Mouse (Mus musculus) stomach, adult 2 months (tissue): ENCODE data around the gene Palb2. TPM values are rescaled to one million over a fixed set of nuclear protein-coding genes. Genes with fewer than 3 reads are reported as not detected.

Source experiments
- polyA plus RNA-seq: library from polyadenylated mRNA; depleted of rRNA; stranded (reverse); fragments of >200 nt; gene quantifications from 2 replicates; pipeline ENCODE4 v1.2.3, GENCODE M21; 2012; rRNA removed

The Palb2 gene
- 0.38 and 0.88 TPM in 2 replicates for polyA plus RNA-seq

GRCm38 (mm10) chr7:122132497-122133337 is at the start of gene Palb2, which contains the start of gene Dctn5:
Gene Palb2, minus strand, starts transcription at chr7:122132985.
Gene Dctn5, plus strand, starts transcription at chr7:122133041.

DNA sequence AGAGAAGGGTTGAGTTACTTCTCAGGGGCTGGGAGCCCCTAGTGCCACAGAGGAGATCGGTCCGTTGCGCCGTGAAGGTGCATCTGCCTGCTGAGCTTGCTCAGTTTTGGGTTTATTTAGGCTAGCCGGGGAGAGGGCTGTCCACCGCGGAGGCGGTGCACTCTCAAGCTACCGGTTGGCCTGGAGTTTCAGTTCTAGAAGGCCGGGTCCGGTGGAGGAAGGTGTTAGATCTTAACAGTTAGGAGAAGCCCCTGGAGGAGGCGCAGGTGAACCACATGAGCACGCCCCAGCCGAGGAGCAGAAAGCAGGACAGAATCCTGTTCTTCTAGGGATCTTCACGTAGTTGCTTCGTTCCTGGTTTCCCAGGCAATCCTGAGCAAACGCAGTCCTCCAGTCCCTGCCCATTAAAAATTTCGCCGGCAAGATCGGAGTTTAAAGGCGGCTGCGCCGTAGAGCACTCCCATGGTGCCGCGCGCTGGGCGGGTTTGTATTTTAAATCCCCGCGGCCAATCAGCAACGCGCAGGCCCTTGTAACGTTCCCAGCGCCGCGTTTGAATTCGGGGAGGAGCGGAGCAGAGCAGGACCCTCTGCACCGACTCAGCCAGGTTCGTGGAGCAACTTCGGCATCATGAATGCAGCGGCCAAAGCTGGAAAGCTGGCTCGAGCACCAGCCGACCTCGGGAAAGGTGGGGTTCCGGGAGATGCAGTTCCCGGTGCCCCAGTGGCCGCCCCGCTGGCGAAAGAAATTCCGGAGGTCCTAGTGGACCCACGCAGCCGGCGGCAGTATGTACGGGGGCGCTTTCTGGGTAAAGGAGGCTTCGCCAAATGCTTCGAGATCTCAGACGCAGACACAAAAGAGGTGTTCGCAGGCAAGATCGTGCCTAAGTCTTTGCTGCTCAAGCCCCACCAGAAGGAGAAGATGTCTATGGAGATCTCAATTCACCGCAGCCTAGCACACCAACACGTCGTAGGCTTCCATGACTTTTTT is 26.4 kb upstream of the Palb2 start, which contains the start of gene Plk1:
Gene Plk1, plus strand, starts transcription at position 525 of the 988 bp plus-strand sequence.

GRCm38 (mm10) chr7:122101747-122102244 is 31.0 kb downstream of the Palb2 start, which contains the start of gene Ndufab1:
Gene Ndufab1, minus strand, starts transcription at chr7:122101886.

DNA sequence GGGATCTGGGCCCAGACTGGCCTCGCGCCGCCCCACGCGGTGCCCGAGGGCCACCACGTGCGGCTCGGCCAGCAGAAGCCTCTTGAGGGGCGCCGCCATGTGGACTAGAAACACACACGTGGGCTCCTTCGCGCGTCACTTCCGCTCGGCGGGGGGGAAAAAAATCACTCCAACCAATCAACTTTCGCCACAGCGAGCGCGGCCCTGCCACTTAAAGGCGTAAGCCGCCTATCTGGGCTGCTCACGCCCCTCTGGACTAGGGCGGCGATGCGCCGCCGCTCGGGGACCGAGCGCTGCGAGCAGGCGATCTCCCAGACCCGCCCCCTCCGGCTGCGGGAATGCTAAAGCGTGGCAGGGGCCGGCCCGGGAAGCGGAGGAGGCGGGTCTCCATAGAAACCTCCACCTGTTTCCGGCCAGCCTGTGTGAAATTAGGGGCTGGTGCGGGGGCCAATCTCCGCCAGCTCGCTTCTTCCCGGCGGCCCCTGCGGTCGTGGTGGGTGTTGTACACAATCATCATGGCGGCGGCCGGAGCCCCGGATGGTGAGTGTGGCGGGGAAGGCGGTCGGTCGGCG is 65.8 kb downstream of the Palb2 start, which contains the start of the genes Ubfd1 and Ears2:
Gene Ubfd1, plus strand, starts transcription at position 231 of the 572 bp plus-strand sequence.
Gene Ears2, minus strand, starts transcription at position 319 of the 572 bp plus-strand sequence.

Other genes starting within 250 kb of the Palb2 start
- 11.5 and 12.0 TPM in 2 replicates for gene Cog7, start 151.3 kb downstream of the Palb2 start, polyA plus RNA-seq
- 31.3 and 79.7 TPM in 2 replicates for gene Gga2, start 111.8 kb downstream of the Palb2 start, polyA plus RNA-seq
- 6.2 and 9.9 TPM in 2 replicates for gene Ubfd1, start 65.8 kb downstream of the Palb2 start, polyA plus RNA-seq
- 5.0 and 6.8 TPM in 2 replicates for gene Ears2, start 65.7 kb downstream of the Palb2 start, polyA plus RNA-seq
- gene Ndufab1, start 31.1 kb downstream of the Palb2 start, polyA plus RNA-seq, result 737 and 2,147 TPM in 2 replicates
- gene Dctn5, start 56 bp upstream of the Palb2 start, polyA plus RNA-seq, result 24.9 and 28.6 TPM in 2 replicates
- gene Plk1, start 26.5 kb upstream of the Palb2 start, polyA plus RNA-seq, result 5.5 and 8.8 TPM in 2 replicates
- gene Ern2, start 53.2 kb upstream of the Palb2 start, polyA plus RNA-seq, result 70.5 and 84.0 TPM in 2 replicates
- 4.0 and 5.5 TPM in 2 replicates for gene Chp2, start 86.5 kb upstream of the Palb2 start, polyA plus RNA-seq
- gene Prkcb, start 155.8 kb upstream of the Palb2 start, polyA plus RNA-seq, result 2.3 and 2.5 TPM in 2 replicates